Mouse (Mus musculus) hindlimb bud, embryonic 11.5 days (tissue): Measurements from ENCODE around the gene Dusp13.

ENCODE experiments used
- DNase-seq: peaks from one replicate; pipeline ENCODE4 v3.0.0-alpha.2; 2012; ENCODE audit warnings: low read depth, low spot score; ENCODE audit errors: extremely low spot score

Dusp13 gene

GRCm38 (mm10) chr14:21706759-21707571, 44.0 kb downstream of the Dusp13 start:
- DNase-seq, result no peak

GRCm38 (mm10) chr14:21705462-21705861, 45.5 kb downstream of the Dusp13 start:
- no peak for DNase-seq

GRCm38 (mm10) chr14:21703255-21703654, 47.7 kb downstream of the Dusp13 start:
- DNase-seq, result no peak

- DNase-seq, result no peak
Measured at GRCm38 (mm10) chr14:21702691-21703090, 48.3 kb downstream of the Dusp13 start.

- DNase-seq, result no peak
Measured at GRCm38 (mm10) chr14:21696186-21696830, 54.7 kb downstream of the Dusp13 start.

- DNase-seq, result no peak
Measured at GRCm38 (mm10) chr14:21695020-21695419, 56.0 kb downstream of the Dusp13 start.

- DNase-seq, result no peak
Measured at GRCm38 (mm10) chr14:21691070-21691469, 59.9 kb downstream of the Dusp13 start.

- no peak for DNase-seq
Measured at GRCm38 (mm10) chr14:21686376-21687279, 64.4 kb downstream of the Dusp13 start.

GRCm38 (mm10) chr14:21685411-21686146, 65.4 kb downstream of the Dusp13 start:
- DNase-seq, result no peak

- no peak for DNase-seq
Measured at GRCm38 (mm10) chr14:21683834-21684233, 67.1 kb downstream of the Dusp13 start.
